Mouse (Mus musculus) adrenal gland, adult (tissue): ENCODE data around the gene Nell1.

Source experiments
- DNase-seq, 2 experiments: peaks; one replicate each; pipeline ENCODE4 v3.0.0; 2022 to 2023; ENCODE audit warnings: low spot score in 1 of 2; ENCODE audit not compliant: inconsistent age in 2 of 2

The Nell1 gene

GRCm38 (mm10) chr7:50516681-50517080 is 542.0 kb downstream of the Nell1 start:
- DNase-seq: no peak

GRCm38 (mm10) chr7:50543373-50543772 is 568.7 kb downstream of the Nell1 start:
- no peak for DNase-seq

DNA sequence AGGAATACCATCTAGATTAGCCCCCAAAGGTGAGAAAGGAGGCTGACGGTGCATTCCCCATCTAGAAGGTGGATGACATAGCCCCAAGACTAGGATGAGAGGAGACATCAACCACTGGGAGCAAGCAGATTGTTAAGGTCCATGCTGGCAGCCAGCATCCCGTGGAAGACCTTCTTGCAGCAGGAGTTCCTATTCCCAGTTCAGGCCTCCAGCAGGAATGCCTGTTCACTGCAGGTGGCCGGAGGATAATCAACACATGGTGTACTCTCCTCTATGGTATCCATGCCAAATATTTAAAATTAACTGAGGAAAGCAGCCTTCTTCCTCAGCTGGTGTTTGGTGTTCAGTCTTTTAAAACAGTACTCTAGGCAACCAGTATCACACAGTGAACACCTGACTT is 574.9 kb downstream of the Nell1 start:
- DNase-seq: no peak

- DNase-seq: no peak
Observed at GRCm38 (mm10) chr7:50551426-50551825, 576.8 kb downstream of the Nell1 start.

- DNase-seq: no peak
Observed at GRCm38 (mm10) chr7:50562708-50563107, 588.0 kb downstream of the Nell1 start.

- no peak for DNase-seq
Observed at GRCm38 (mm10) chr7:50573841-50574240, 599.2 kb downstream of the Nell1 start.

GRCm38 (mm10) chr7:50588642-50589424 is 614.2 kb downstream of the Nell1 start:
- DNase-seq: no peak

DNA sequence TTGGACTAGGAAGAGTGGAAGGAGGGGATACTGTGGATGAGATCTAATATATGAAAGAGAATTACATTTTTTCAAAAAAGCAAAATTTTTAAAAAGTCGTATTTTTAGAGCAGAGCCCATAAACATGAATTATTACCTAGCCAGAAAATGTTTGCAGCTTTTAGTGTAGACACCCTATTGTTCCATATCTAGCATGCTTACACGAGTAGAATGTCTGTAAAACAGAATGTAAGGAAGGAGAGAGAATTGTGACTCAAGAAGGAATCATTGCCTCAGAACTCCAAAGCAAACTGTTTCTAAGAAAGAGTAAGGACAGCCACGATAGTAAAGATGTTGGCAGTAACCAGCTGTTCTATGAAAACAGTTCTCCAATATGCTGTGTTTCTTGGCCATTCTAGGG is 624.2 kb downstream of the Nell1 start, which contains the start of gene 4933405O20Rik:
4933405O20Rik (plus strand) TSS at position 301 of the 400 bp plus-strand sequence.
- DNase-seq: no peak

DNA sequence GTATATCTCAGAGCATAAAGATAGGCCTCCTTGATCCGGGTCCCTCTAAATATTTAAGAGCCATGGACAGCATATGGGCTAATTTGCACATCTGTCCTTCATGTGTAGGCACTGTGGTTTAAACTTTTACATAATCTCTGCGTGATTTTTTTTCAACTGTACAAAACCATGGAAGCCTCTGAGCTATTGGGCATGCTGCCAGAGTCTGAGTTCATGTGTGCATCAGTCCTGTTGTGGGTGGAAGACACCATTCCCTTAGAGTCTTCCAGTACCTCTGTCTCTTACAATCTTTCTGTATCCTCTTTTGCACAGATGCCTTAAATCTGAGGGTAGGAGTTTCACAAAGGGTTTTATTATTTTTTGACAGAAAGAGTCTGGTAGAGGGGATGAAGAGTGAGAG is 639.4 kb downstream of the Nell1 start:
- no peak for DNase-seq

DNA sequence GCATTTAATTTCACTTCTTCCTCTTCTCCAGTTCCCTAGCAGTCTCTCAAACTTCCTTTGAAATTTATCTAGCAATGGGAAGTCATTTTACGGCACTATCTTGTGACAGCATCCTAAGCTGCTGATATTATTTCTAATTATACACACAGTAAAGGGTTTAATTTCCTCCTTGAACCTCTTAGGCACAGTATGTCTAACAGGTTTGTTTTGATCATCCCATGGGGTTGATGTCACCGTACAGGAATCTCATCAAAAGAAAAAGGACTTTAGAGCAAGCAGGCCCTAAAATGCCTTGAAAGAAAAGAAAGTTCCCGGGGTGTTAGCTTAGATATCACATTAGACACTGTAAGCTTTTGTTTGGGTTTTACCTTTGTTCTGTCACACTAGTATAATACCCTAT is 654.5 kb downstream of the Nell1 start:
- DNase-seq: no peak

DNA sequence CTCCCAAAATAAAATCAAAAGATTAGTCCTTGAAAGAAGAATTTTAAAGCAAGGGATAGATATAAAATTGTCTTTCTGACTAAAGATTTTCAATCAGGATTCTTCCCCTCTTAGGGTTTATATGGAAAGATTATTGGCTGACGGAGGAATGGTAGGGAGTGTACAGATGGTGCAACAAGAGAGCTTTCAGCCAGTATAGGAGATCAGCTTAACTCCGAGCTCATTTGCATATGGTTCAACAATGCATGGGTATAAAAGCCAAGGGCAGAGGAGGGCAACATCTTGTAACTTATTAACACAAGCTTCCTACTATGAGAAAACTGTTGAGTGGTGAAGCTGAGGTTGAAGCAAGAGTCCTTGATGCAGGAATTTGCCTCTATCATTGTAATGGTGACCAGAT is 658.5 kb downstream of the Nell1 start:
- no peak for DNase-seq

- DNase-seq: no peak
Observed at GRCm38 (mm10) chr7:50672266-50672665, 697.6 kb downstream of the Nell1 start.

DNA sequence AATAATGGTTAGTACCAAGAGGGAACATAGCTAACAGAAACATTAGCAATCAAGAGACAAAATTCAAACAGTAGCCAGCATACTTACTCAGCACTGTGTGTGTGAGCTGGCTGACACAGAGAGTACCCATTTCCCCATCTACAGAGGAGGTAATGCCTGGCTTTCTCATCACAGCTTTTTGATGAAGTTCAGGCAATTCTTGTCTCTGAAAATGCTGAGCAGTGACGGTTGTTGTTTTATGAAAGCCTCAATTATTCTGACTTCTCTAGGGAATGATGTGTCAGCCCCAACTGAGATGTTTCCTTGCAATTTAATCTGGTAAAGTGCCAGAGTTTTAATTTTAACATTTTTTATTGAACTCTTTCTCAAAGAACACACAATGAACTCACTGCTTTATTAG is 700.8 kb downstream of the Nell1 start:
- no peak for DNase-seq

DNA sequence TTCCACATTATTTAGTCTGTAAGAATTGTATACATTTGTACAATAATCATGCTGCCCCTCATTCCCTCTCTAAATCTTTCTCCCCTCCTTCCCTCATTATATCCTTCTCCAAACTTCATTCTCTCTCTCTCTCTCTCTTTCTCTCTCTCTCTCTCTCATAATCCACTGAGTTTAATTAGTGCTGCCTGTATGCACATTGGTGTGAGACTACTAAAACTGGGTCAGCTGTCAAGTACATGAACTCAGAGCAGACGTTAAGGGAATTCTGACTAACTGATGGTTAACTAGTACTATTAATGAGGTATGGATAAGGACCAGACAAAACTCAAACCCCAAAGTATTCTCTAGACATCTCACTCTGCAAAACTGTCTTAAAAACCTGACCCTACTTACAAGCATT is 702.8 kb downstream of the Nell1 start:
- no peak for DNase-seq

DNA sequence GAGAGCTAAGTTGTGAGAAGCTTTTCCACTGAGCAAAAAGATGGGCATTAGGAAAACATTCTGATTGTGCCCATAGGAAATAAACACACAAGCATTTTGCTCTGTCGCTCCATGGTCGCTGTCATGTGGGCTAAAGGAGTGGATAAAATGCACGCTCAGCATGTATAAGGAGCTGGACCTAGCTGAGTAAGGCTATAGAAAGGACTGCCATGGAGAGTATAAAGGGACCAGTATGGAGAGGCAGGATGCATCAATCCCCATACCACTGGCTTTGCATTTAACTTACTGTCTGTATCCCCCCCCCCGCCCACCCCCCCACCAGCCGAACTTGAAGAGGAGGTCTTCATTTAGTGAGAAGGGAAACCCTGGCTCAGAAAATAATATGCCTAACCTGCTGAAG is 711.7 kb downstream of the Nell1 start:
- no peak for DNase-seq

GRCm38 (mm10) chr7:50725166-50725565 is 750.5 kb downstream of the Nell1 start:
- no peak for DNase-seq

DNA sequence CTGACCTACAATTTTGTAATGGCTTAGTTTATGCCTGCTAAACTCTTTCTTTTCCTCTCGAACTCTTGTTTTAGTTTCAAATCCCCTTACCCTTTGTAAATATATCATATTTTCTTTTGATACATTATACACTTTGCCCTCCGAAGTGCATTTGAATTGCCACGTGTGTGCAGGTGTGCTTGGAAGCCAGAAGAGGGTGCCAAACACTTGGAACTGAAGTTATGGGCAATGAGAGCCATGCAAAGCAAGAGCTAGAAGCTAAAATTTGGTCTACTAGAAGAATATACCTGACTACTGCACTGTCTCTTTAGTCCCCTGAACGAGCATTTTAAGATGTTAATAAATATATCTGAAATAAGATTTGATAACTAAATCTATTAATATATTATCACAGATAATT is 756.3 kb downstream of the Nell1 start:
- no peak for DNase-seq

- no peak for DNase-seq
Observed at GRCm38 (mm10) chr7:50755516-50755915, 780.9 kb downstream of the Nell1 start.

GRCm38 (mm10) chr7:50756409-50756808 is 781.7 kb downstream of the Nell1 start:
- no peak for DNase-seq

DNA sequence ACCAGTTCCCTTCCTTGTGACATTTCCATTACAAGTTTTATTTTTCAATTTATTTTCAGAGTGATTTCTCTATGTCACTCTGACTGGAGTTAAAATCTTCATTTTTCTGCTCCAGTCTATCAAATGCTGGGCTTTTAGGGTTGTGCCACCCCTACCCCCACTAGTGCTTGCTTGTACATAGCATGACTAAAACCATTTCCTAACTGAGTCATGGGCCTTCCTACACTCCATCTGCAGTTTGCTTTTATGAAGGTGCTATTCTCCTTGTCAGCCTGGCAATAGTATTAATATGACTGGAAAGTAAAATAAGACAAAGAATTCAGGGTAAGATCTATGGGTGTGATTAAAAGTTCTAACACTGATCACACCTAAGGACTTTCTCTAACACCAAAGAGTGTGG is 798.9 kb downstream of the Nell1 start:
- no peak for DNase-seq

DNA sequence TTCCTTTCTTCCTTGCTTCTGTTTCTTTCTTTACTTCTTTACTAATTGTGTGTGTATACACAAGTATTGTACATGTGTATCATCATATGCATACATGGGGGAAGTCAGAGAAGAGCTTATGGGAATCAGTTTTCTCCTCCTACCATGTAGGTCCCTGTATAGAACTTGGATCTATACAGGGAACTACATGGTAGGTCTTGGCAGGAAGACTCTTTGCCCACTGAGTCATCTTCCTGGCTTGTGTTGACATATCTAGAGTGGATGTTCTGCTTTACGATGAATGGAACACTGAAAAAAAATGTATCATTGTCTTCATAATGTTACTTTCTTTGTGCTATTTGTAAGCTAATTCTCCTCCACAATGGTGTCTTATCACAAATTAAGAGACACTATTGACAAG is 806.4 kb downstream of the Nell1 start:
- DNase-seq: no peak

- DNase-seq: peak in 1 of 2 experiments; percentile 20
Observed at GRCm38 (mm10) chr7:50783652-50784051, 809.0 kb downstream of the Nell1 start.

DNA sequence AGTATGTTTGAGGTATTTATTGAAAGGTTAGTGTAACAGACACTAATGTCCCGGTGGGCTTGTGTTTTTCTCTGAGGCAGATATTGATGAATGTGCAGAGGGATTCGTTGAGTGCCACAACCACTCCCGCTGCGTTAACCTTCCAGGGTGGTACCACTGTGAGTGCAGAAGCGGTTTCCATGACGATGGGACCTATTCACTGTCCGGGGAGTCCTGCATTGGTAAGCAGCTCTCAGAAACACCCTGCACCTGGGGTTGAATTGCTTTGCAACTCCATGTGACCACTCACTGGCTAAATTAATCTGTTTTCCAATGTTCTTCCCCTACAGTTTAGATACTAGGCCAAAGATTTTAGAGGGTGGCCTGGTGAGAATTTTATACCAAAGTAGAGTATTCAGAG is 851.5 kb downstream of the Nell1 start:
- DNase-seq: no peak
